Comparison of ENCODE assay signal across 8 mouse cellular contexts in the genomic region with DNA sequence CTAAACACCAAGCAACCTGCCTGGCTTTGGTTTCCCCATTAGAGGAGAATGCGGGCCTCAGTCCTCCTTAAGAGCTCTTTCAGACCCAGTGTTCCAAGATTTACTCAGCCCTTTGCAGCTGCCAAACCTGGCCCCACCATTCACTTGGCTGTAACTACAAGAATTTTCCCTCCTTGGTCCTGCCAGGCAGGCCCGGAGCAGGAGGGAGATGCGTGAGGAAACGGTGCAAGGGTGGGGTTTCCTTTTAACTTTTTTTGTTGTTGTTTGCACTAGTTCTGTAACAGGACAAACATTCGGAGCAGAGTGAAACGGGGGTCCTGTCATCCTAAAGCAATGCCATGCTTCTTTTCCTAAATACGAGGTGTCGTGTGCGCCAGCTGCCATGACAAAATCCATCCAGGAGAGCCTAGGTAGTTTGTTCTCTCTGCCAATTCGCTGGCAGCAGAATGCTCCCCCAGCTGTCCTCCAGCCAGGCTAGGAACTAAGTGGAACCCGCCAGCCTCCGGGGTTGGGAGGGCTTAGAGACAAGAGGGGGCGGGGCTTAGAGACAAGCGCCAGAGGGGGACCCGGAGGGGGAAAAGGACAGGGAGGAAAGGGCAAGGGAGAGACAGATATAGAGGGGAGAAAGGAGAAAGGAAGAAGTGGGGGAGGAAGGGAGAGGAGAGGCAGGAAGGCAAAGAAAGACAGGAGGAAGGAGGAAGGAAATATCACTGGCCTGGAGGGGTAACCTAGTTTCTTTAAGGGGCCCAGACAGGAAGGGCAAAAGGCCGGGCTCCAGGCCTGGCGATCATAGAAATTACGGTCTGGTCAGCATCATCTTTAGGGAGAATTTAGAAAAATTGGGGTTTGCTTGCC. TPM values are rescaled to one million over a fixed set of nuclear protein-coding genes. Genes with fewer than 3 reads are reported as not detected.
DNase-seq lines count a peak whose midpoint lies in the region; ATAC-seq and TF ChIP-seq lines count a peak whose summit lies in the region.

No protein-coding gene starts in this region.

- 27% methylated on average over 18 of the region's 18 CpGs for WGBS in hindbrain, postnatal 0 days
- WGBS in liver, embryonic 13.5 days (ENCODE audit: insufficient replicate concordance), result 10% methylated on average over 18 of the region's 18 CpGs
- WGBS in midbrain, postnatal 0 days, result 35% methylated on average over 18 of the region's 18 CpGs
- 19% methylated on average over 18 of the region's 18 CpGs for WGBS in thymus, adult 2 months

- no peak for TF ChIP-seq CTCF in hindbrain, postnatal 0 days (IDR thresholded peaks at IDR 0.05; ENCODE audit: low read depth)
- TF ChIP-seq CTCF in midbrain, postnatal 0 days (IDR thresholded peaks at IDR 0.05), result no peak
- no peak for TF ChIP-seq CTCF in thymus, adult 2 months (IDR thresholded peaks at IDR 0.05; ENCODE audit: borderline replicate concordance, control insufficient read depth, extremely low read depth, insufficient read depth, low read length, poor library complexity)

- ATAC-seq in hindbrain, postnatal 0 days, result peak; percentile 66
- peak; percentile 58 for ATAC-seq in liver, embryonic 13.5 days (ENCODE audit: low read depth)
- no peak for ATAC-seq in midbrain, postnatal 0 days (ENCODE audit: low FRiP score)

- no peaks in the 10 kb centered on the region for H3K4me1 ChIP-seq in hindbrain, postnatal 0 days (ENCODE audit: insufficient read depth, low read length)
- peaks cover 81% of the 10 kb centered on the region for H3K4me1 ChIP-seq in liver, embryonic 13.5 days (replicated peaks)
- H3K4me1 ChIP-seq in midbrain, postnatal 0 days (ENCODE audit: insufficient read depth, low read length), result no peaks in the 10 kb centered on the region
- peaks cover 8% of the 10 kb centered on the region for H3K4me1 ChIP-seq in thymus, adult 2 months (replicated peaks; ENCODE audit: control insufficient read depth, insufficient read depth, low read length)

- H3K27ac ChIP-seq in hindbrain, postnatal 0 days, result peak overlapping the region; percentile 1; the same call in 1 of the 2 replicates
- peak overlapping the region; percentile 99 for H3K27ac ChIP-seq in liver, embryonic 13.5 days
- no peak overlapping the region for H3K27ac ChIP-seq in midbrain, postnatal 0 days (ENCODE audit: low read depth, low read length)
- H3K27ac ChIP-seq in thymus, adult 2 months (ENCODE audit: control insufficient read depth, insufficient read depth, low read length), result no peak overlapping the region; the same call in 1 of the 2 replicates

- peak; percentile 84 to 87 for DNase-seq in cerebellum, postnatal 10 days
- DNase-seq in cerebellum, adult 11 months, result no peak
- peak; percentile 53 for DNase-seq in c-Kit-positive CD71-negative TER-119-negative erythroid progenitor cells, embryonic 14.5 days (ENCODE audit: low read depth)
- DNase-seq in gastrocnemius, postnatal 36 days, result peak; percentile 61 to 71
- peak; percentile 76 for DNase-seq in hindbrain, postnatal 0 days (ENCODE audit: low spot score)
- DNase-seq in liver, embryonic 13.5 days, result peak; percentile 67
- peak; percentile 71 for DNase-seq in midbrain, postnatal 0 days (ENCODE audit: low spot score)
- DNase-seq in thymus, adult 2 months, result peak; percentile 39

- H3K9me3 ChIP-seq in hindbrain, postnatal 0 days (ENCODE audit: low read length), result no peaks in the 10 kb centered on the region
- no peaks in the 10 kb centered on the region for H3K9me3 ChIP-seq in liver, embryonic 13.5 days (replicated peaks)
- no peaks in the 10 kb centered on the region for H3K9me3 ChIP-seq in midbrain, postnatal 0 days (ENCODE audit: low read length)

- intact Hi-C loops in gastrocnemius, postnatal 36 days (cut with DNase I), result no loop called here

- no peak for TF ChIP-seq POLR2A in thymus, adult 2 months (IDR thresholded peaks at IDR 0.05; ENCODE audit: control insufficient read depth, extremely low read depth, insufficient read depth, low read length, poor library complexity)

- no peaks in the 10 kb centered on the region for H3K27me3 ChIP-seq in hindbrain, postnatal 0 days (ENCODE audit: insufficient read depth, low read length)
- no peaks in the 10 kb centered on the region for H3K27me3 ChIP-seq in liver, embryonic 13.5 days
- no peaks in the 10 kb centered on the region for H3K27me3 ChIP-seq in midbrain, postnatal 0 days (ENCODE audit: insufficient read depth, low read length)
- H3K27me3 ChIP-seq in thymus, adult 2 months (ENCODE audit: control insufficient read depth, insufficient read depth, low read length), result no peaks in the 10 kb centered on the region

- no peak overlapping the region for H3K4me3 ChIP-seq in hindbrain, postnatal 0 days (ENCODE audit: low read length)
- peak overlapping the region; percentile 35 for H3K4me3 ChIP-seq in liver, embryonic 13.5 days (replicated peaks)
- H3K4me3 ChIP-seq in midbrain, postnatal 0 days (ENCODE audit: low read depth, low read length), result no peak overlapping the region
- H3K4me3 ChIP-seq in thymus, adult 2 months (ENCODE audit: control insufficient read depth, insufficient read depth, low read length), result peak overlapping the region; percentile 31; the same call in 1 of the 2 replicates

- no peaks in the 10 kb centered on the region for H3K36me3 ChIP-seq in hindbrain, postnatal 0 days (ENCODE audit: insufficient read depth, low read length)
- H3K36me3 ChIP-seq in liver, embryonic 13.5 days, result no peaks in the 10 kb centered on the region
- no peaks in the 10 kb centered on the region for H3K36me3 ChIP-seq in midbrain, postnatal 0 days (ENCODE audit: insufficient read depth, low read length)
- H3K36me3 ChIP-seq in thymus, adult 2 months (ENCODE audit: control insufficient read depth, insufficient read depth, low read length), result no peaks in the 10 kb centered on the region

- no peak overlapping the region for H3K9ac ChIP-seq in hindbrain, postnatal 0 days (replicated peaks; ENCODE audit: low read length)
- H3K9ac ChIP-seq in liver, embryonic 13.5 days, result peak overlapping the region; percentile 70
- no peak overlapping the region for H3K9ac ChIP-seq in midbrain, postnatal 0 days (replicated peaks; ENCODE audit: low read length, poor library complexity, severe bottlenecking)

- peak overlapping the region; percentile 39 for H3K4me2 ChIP-seq in hindbrain, postnatal 0 days (ENCODE audit: low read depth, low read length)
- H3K4me2 ChIP-seq in liver, embryonic 13.5 days, result peak overlapping the region; percentile 62
- peak overlapping the region; percentile 26; the same call in 1 of the 2 replicates for H3K4me2 ChIP-seq in midbrain, postnatal 0 days (ENCODE audit: low read depth, low read length, poor library complexity, severe bottlenecking)

RNA-seq across cellular contexts. Expression of a gene that starts 48.9 kb away (rescaled TPM):
- 10 to 100 TPM; 34.2 to 42.7 TPM for total RNA-seq in gastrocnemius, postnatal 36 days (2021)
- total RNA-seq in hindbrain, postnatal 0 days (2014; rRNA removed), result 54.0 and 64.4 TPM in 2 replicates
- polyA plus RNA-seq in hindbrain, postnatal 0 days (2015; fragmentation: Nextera tagmentation; extraction: Ambion mirVana), result 88.1 and 89.7 TPM in 2 replicates
- polyA plus RNA-seq in liver, embryonic 13.5 days (2015; fragmentation: Nextera tagmentation; extraction: Ambion mirVana), result 31.8 and 32.2 TPM in 2 replicates
- total RNA-seq in midbrain, postnatal 0 days (2014; rRNA removed), result 59.7 and 59.9 TPM in 2 replicates
- polyA plus RNA-seq in midbrain, postnatal 0 days (2015; fragmentation: Nextera tagmentation; extraction: Ambion mirVana), result 87.2 and 91.0 TPM in 2 replicates
- polyA plus RNA-seq in thymus, adult 2 months (2012; rRNA removed), result 10.4 and 13.5 TPM in 2 replicates

Comparison
In these comparisons a context has a peak if more than half of its experiments do, and no peak if none do; other contexts are left out.
1. H3K27ac ChIP-seq: peak in hindbrain, postnatal 0 days (single experiment) and liver, embryonic 13.5 days (single experiment); none in midbrain, postnatal 0 days (single experiment) and thymus, adult 2 months (single experiment).
2. H3K4me3 ChIP-seq: peak in liver, embryonic 13.5 days (single experiment) and thymus, adult 2 months (single experiment); none in hindbrain, postnatal 0 days (single experiment) and midbrain, postnatal 0 days (single experiment).
3. Peak in every context shown above with its lines, with median percentiles within 50 percentile points of each other: H3K4me2 ChIP-seq.